Mouse (Mus musculus): Measurements from ENCODE around the gene Tmem132d. TPM values are rescaled to one million over a fixed set of nuclear protein-coding genes. Genes with fewer than 3 reads are reported as not detected.

Gene Tmem132d
- total and polyA plus RNA-seq, 2 experiments from 2014 or later: 2.3 to 13.0 TPM

GRCm38 (mm10) chr5:128348835-128349234 is 84.0 kb downstream of the Tmem132d start:
- Histone ChIP-seq H3K27me3 (ENCODE audit: insufficient read depth, low read length) (no peaks in the 10 kb centered on the region), H3K9me3 (ENCODE audit: low read length) (no peaks in the 10 kb centered on the region), H3K4me3 (ENCODE audit: low read depth, low read length) (no peak overlapping the region), H3K9ac (no peak overlapping the region), H3K4me2 (ENCODE audit: low read depth) (no peak overlapping the region), H3K36me3 (ENCODE audit: insufficient read depth) (no peaks in the 10 kb centered on the region), H3K4me1 (ENCODE audit: insufficient read depth) (no peaks in the 10 kb centered on the region), H3K27ac (ENCODE audit: low read depth, low read length) (no peak overlapping the region)
- TF ChIP-seq CTCF (IDR thresholded peaks at IDR 0.05; ENCODE audit: low read depth): no peak
- no peak for DNase-seq
- 45% methylated on average over 2 of the region's 2 CpGs for WGBS
- no peak for ATAC-seq

GRCm38 (mm10) chr5:128336841-128337240 is 96.0 kb downstream of the Tmem132d start:
- Histone ChIP-seq H3K27ac (ENCODE audit: low read depth, low read length) (no peak overlapping the region), H3K36me3 (ENCODE audit: insufficient read depth) (no peaks in the 10 kb centered on the region), H3K9me3 (ENCODE audit: low read length) (no peaks in the 10 kb centered on the region), H3K4me2 (ENCODE audit: low read depth) (no peak overlapping the region), H3K4me1 (ENCODE audit: insufficient read depth) (no peaks in the 10 kb centered on the region), H3K27me3 (ENCODE audit: insufficient read depth, low read length) (no peaks in the 10 kb centered on the region), H3K9ac (no peak overlapping the region), H3K4me3 (ENCODE audit: low read depth, low read length) (no peak overlapping the region)
- no peak for TF ChIP-seq CTCF (IDR thresholded peaks at IDR 0.05; ENCODE audit: low read depth)
- DNase-seq: no peak
- 78% methylated on average over 7 of the region's 7 CpGs for WGBS
- ATAC-seq: peak; percentile 55

- H3K27me3 ChIP-seq (ENCODE audit: insufficient read depth, low read length): no peaks in the 10 kb centered on the region
- no peak for DNase-seq
- H3K36me3 ChIP-seq (ENCODE audit: insufficient read depth): no peaks in the 10 kb centered on the region
- no peaks in the 10 kb centered on the region for H3K9me3 ChIP-seq (ENCODE audit: low read length)
- no peak overlapping the region for H3K4me2 ChIP-seq (ENCODE audit: low read depth)
- H3K4me1 ChIP-seq (ENCODE audit: insufficient read depth): no peaks in the 10 kb centered on the region
- no peak overlapping the region for H3K4me3 ChIP-seq (ENCODE audit: low read depth, low read length)
- ATAC-seq: no peak
- TF ChIP-seq CTCF (IDR thresholded peaks at IDR 0.05; ENCODE audit: low read depth): no peak
- 75% methylated on average over 7 of the region's 7 CpGs for WGBS
- no peak overlapping the region for H3K9ac ChIP-seq
- H3K27ac ChIP-seq (ENCODE audit: low read depth, low read length): no peak overlapping the region
These were observed 100.1 kb downstream of the Tmem132d start for GRCm38 (mm10) chr5:128332766-128333165.

GRCm38 (mm10) chr5:128330351-128330750 is 102.5 kb downstream of the Tmem132d start:
- H3K27ac ChIP-seq (ENCODE audit: low read depth, low read length): no peak overlapping the region
- ATAC-seq: no peak
- H3K27me3 ChIP-seq (ENCODE audit: insufficient read depth, low read length): no peaks in the 10 kb centered on the region
- no peak for TF ChIP-seq CTCF (IDR thresholded peaks at IDR 0.05; ENCODE audit: low read depth)
- H3K9me3 ChIP-seq (ENCODE audit: low read length): no peaks in the 10 kb centered on the region
- H3K36me3 ChIP-seq (ENCODE audit: insufficient read depth): no peaks in the 10 kb centered on the region
- H3K9ac ChIP-seq: no peak overlapping the region
- H3K4me2 ChIP-seq (ENCODE audit: low read depth): no peak overlapping the region
- no peak for DNase-seq
- WGBS: 91% methylated on average over 8 of the region's 8 CpGs
- no peak overlapping the region for H3K4me3 ChIP-seq (ENCODE audit: low read depth, low read length)
- H3K4me1 ChIP-seq (ENCODE audit: insufficient read depth): no peaks in the 10 kb centered on the region

- no peak overlapping the region for H3K9ac ChIP-seq
- 80% methylated on average over 2 of the region's 2 CpGs for WGBS
- no peaks in the 10 kb centered on the region for H3K36me3 ChIP-seq (ENCODE audit: insufficient read depth)
- no peaks in the 10 kb centered on the region for H3K4me1 ChIP-seq (ENCODE audit: insufficient read depth)
- no peaks in the 10 kb centered on the region for H3K9me3 ChIP-seq (ENCODE audit: low read length)
- H3K27ac ChIP-seq (ENCODE audit: low read depth, low read length): no peak overlapping the region
- ATAC-seq: no peak
- H3K4me3 ChIP-seq (ENCODE audit: low read depth, low read length): no peak overlapping the region
- DNase-seq: no peak
- H3K27me3 ChIP-seq (ENCODE audit: insufficient read depth, low read length): no peaks in the 10 kb centered on the region
- no peak for TF ChIP-seq CTCF (IDR thresholded peaks at IDR 0.05; ENCODE audit: low read depth)
- no peak overlapping the region for H3K4me2 ChIP-seq (ENCODE audit: low read depth)
These were observed 130.5 kb downstream of the Tmem132d start for GRCm38 (mm10) chr5:128302387-128302786.

DNA sequence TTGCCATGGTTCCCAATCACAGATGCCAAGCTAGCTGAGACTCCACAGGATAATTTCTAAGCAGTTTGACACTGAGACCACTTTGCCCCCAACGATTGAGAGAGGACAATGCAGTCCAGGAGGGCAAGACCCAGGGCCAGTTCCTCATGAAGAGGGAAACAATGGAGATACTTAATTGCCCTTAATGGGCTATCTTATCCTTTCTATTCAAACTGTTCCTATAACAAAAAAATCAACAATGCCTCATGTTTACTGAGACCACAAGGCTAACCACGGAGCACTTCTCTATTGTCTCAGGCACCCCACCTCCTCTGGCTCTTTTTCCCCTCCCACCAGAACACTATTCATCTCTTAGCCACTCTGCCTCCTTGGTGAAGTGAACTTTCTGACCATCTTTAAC is 141.7 kb downstream of the Tmem132d start:
- ATAC-seq (no peak), DNase-seq (no peak)
- Histone ChIP-seq H3K4me1 (ENCODE audit: insufficient read depth) (no peaks in the 10 kb centered on the region), H3K27me3 (ENCODE audit: insufficient read depth, low read length) (no peaks in the 10 kb centered on the region), H3K36me3 (ENCODE audit: insufficient read depth) (no peaks in the 10 kb centered on the region), H3K9me3 (ENCODE audit: low read length) (no peaks in the 10 kb centered on the region), H3K4me3 (ENCODE audit: low read depth, low read length) (no peak overlapping the region), H3K9ac (no peak overlapping the region), H3K27ac (ENCODE audit: low read depth, low read length) (no peak overlapping the region), H3K4me2 (ENCODE audit: low read depth) (no peak overlapping the region)
- 2% methylated on average over 2 of the region's 2 CpGs for WGBS
- TF ChIP-seq CTCF (IDR thresholded peaks at IDR 0.05; ENCODE audit: low read depth): no peak

DNA sequence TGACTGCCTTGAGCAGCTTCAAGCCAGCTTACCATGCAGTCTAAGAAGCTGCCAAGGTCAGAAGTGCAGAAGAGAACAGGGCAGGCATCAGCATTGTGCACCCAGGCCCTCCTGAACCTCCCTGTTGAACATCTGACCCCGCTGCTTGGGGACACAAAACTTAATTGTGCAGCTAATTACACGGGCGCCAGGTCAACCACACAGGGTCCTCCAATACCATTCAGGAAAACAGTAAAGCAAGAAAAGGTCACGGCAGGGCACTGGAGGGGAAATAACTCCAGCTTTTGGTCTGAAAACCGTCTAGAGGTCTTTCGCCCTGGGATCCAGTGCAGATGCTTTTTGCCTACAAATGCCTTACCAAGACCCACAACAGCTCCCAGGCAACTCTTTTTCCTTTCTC is 159.6 kb downstream of the Tmem132d start:
- no peak overlapping the region for H3K4me2 ChIP-seq (ENCODE audit: low read depth)
- H3K27me3 ChIP-seq (ENCODE audit: insufficient read depth, low read length): no peaks in the 10 kb centered on the region
- no peaks in the 10 kb centered on the region for H3K4me1 ChIP-seq (ENCODE audit: insufficient read depth)
- no peak overlapping the region for H3K27ac ChIP-seq (ENCODE audit: low read depth, low read length)
- no peak overlapping the region for H3K9ac ChIP-seq
- no peak overlapping the region for H3K4me3 ChIP-seq (ENCODE audit: low read depth, low read length)
- ATAC-seq (no peak), DNase-seq (no peak)
- no peaks in the 10 kb centered on the region for H3K36me3 ChIP-seq (ENCODE audit: insufficient read depth)
- 14% methylated on average over 6 of the region's 6 CpGs for WGBS
- no peaks in the 10 kb centered on the region for H3K9me3 ChIP-seq (ENCODE audit: low read length)
- TF ChIP-seq CTCF (IDR thresholded peaks at IDR 0.05; ENCODE audit: low read depth): no peak

- WGBS: 79% methylated on average over 6 of the region's 6 CpGs
- no peaks in the 10 kb centered on the region for H3K9me3 ChIP-seq (ENCODE audit: low read length)
- no peak overlapping the region for H3K4me3 ChIP-seq (ENCODE audit: low read depth, low read length)
- DNase-seq (no peak), ATAC-seq (no peak)
- H3K9ac ChIP-seq: no peak overlapping the region
- no peak for TF ChIP-seq CTCF (IDR thresholded peaks at IDR 0.05; ENCODE audit: low read depth)
- no peaks in the 10 kb centered on the region for H3K27me3 ChIP-seq (ENCODE audit: insufficient read depth, low read length)
- H3K36me3 ChIP-seq (ENCODE audit: insufficient read depth): no peaks in the 10 kb centered on the region
- no peaks in the 10 kb centered on the region for H3K4me1 ChIP-seq (ENCODE audit: insufficient read depth)
- no peak overlapping the region for H3K27ac ChIP-seq (ENCODE audit: low read depth, low read length)
- H3K4me2 ChIP-seq (ENCODE audit: low read depth): no peak overlapping the region
These were observed 165.5 kb downstream of the Tmem132d start for GRCm38 (mm10) chr5:128267366-128267765.
